Mouse (Mus musculus) C2C12 (cell line): ENCODE measurements around the gene Pde1c.

ENCODE experiments used
- CEBPB ChIP-seq: IDR thresholded peaks from one replicate; pipeline ENCODE4 v1.6.1; 2011; ENCODE audit warnings: low read depth, mild to moderate bottlenecking, control low read depth, moderate library complexity
- CTCF ChIP-seq: IDR thresholded peaks from one replicate; pipeline ENCODE4 v1.5.1; 2011; ENCODE audit not compliant: control insufficient read depth, insufficient read depth, insufficient read length
- FOSL1 ChIP-seq: IDR thresholded peaks from one replicate; pipeline ENCODE4 v1.8.0; 2011; ENCODE audit warnings: mild to moderate bottlenecking, low read length; ENCODE audit not compliant: poor library complexity, insufficient read depth, severe bottlenecking
- MAX ChIP-seq: IDR thresholded peaks from one replicate; pipeline ENCODE4 v1.6.1; 2011; ENCODE audit warnings: mild to moderate bottlenecking, control low read depth
- MYOD1 ChIP-seq: IDR thresholded peaks from one replicate; pipeline ENCODE4 v1.6.1; 2011; ENCODE audit warnings: low read depth; ENCODE audit not compliant: control insufficient read depth, insufficient read length
- MYOG ChIP-seq: IDR thresholded peaks from one replicate; pipeline ENCODE4 v1.6.1; 2011; ENCODE audit not compliant: control insufficient read depth, insufficient read length; ENCODE audit errors: extremely low read depth
- USF1 ChIP-seq: IDR thresholded peaks from one replicate; pipeline ENCODE4 v1.6.1; 2011; ENCODE audit warnings: low read depth, mild to moderate bottlenecking, control low read depth, moderate library complexity

DNA sequence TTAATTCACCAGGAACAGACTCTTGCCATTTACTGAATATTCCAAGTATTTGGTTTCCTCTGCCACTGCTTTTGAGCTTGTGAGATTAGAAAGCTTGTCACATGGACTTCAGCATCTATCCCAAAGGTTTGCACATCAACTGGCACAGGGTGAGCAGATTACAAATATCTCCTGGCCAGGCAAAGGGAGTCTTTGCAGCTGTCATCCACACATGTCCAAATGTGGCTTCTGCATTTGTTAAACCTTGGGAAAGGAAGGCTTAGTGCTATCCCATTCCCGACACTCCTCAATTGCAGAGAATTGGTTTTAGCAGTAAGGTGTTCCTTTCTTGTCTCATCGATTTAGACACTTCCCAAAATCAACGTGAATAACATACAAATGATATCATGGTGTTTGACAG lies 221.7 kb downstream of the Pde1c start:
- TF ChIP-seq CTCF = no peak
- TF ChIP-seq MAX = no peak
- TF ChIP-seq USF1 = no peak
- no peak for TF ChIP-seq MYOG
- no peak for TF ChIP-seq CEBPB
- TF ChIP-seq MYOD1 = no peak
- no peak for TF ChIP-seq FOSL1
